Mouse (Mus musculus): ENCODE data around the gene Gm960. TPM values are rescaled to one million over a fixed set of nuclear protein-coding genes. Genes with fewer than 3 reads are reported as not detected.

Gm960 gene
- polyA plus RNA-seq, 1 experiment: 5.4 TPM

DNA sequence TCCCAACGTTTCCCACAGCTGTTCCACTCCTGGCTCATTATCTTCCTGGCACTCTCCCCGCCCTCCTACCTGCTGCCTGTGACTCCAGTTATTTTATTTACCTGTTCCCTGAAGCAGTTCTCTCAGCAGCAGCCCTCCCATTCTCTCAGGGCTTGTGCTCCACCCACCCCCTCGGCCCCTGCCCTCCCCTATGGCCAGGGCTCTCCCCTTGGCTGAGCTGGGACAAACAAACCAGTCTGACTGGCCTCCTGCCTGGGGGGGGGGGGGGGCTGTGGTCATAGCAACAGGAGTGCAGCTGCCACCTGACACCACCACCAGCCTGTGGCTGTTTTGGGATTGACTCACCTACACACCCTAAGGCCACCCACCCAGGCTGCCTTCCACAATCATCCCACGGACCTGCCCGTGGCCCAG, 20.9 kb upstream of the Gm960 start:
- DNase-seq: no peak
- Histone ChIP-seq H3K27me3 (ENCODE audit: control insufficient read depth, insufficient read depth, low read length) (no peaks in the 10 kb centered on the region), H3K27ac (ENCODE audit: insufficient read depth, low read length) (no peak overlapping the region), H3K4me1 (ENCODE audit: control insufficient read depth, insufficient read depth, low read length) (peaks cover 36% of the 10 kb centered on the region), H3K4me3 (replicated peaks; ENCODE audit: insufficient read depth, low read depth, low read length) (no peak overlapping the region)
- no peak for TF ChIP-seq CTCF (IDR thresholded peaks at IDR 0.05; ENCODE audit: borderline replicate concordance, insufficient read depth, low read depth, low read length)
- no peak for TF ChIP-seq POLR2A (IDR thresholded peaks at IDR 0.05; ENCODE audit: borderline replicate concordance, insufficient read depth, low read length)
- WGBS: 30% methylated on average over 5 of the region's 5 CpGs

DNA sequence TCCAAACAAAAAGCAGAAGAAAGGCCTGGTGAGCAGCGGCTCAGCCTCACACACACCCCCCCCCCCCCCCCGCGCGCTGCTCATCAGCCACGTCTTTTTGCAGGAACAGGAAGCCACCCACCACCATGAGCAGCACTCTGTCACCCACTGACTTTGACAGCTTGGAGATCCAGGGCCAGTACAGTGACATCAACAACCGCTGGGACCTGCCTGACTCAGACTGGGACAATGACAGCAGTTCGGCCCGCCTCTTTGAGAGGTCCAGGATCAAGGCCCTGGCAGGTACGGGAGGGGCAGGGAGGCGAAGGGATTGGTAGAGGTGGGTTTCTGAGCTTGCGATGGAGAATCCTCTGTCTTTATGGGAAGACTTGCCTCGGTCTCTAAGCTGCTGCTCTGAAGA, 20.2 kb upstream of the Gm960 start:
- Histone ChIP-seq H3K27ac (ENCODE audit: insufficient read depth, low read length) (no peak overlapping the region), H3K4me1 (ENCODE audit: control insufficient read depth, insufficient read depth, low read length) (peaks cover 41% of the 10 kb centered on the region), H3K4me3 (replicated peaks; ENCODE audit: insufficient read depth, low read depth, low read length) (no peak overlapping the region), H3K27me3 (ENCODE audit: control insufficient read depth, insufficient read depth, low read length) (no peaks in the 10 kb centered on the region)
- no peak for DNase-seq
- WGBS: 54% methylated on average over 12 of the region's 12 CpGs
- TF ChIP-seq CTCF (IDR thresholded peaks at IDR 0.05; ENCODE audit: borderline replicate concordance, insufficient read depth, low read depth, low read length): no peak

DNA sequence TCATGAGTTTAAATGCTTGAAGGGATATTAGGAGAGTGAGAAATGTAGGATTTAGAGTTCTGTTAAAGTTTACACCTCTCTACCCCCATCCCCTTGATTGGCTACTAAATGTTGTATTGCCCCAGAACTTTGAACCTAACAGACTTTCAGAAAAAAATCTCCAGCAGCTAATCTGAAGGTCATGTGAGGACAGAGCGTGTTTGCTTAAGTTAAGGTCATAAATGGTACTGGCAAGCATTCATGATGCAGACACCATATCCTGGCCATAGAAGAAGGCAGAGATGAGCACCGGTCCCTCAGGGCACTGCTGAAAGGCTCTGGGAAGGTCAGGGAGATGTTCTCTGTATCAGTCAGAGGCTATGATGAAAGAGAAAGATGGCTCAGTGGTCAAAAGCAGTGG, 18.8 kb upstream of the Gm960 start:
- H3K27ac ChIP-seq (ENCODE audit: insufficient read depth, low read length): no peak overlapping the region
- H3K27me3 ChIP-seq (ENCODE audit: control insufficient read depth, insufficient read depth, low read length): no peaks in the 10 kb centered on the region
- 100% methylated on average over 2 of the region's 2 CpGs for WGBS
- TF ChIP-seq POLR2A (IDR thresholded peaks at IDR 0.05; ENCODE audit: borderline replicate concordance, insufficient read depth, low read length) (no peak), CTCF (IDR thresholded peaks at IDR 0.05; ENCODE audit: borderline replicate concordance, insufficient read depth, low read depth, low read length) (no peak)
- DNase-seq: no peak
- H3K4me3 ChIP-seq (replicated peaks; ENCODE audit: insufficient read depth, low read depth, low read length): no peak overlapping the region
- H3K4me1 ChIP-seq (ENCODE audit: control insufficient read depth, insufficient read depth, low read length): peaks cover 41% of the 10 kb centered on the region

DNA sequence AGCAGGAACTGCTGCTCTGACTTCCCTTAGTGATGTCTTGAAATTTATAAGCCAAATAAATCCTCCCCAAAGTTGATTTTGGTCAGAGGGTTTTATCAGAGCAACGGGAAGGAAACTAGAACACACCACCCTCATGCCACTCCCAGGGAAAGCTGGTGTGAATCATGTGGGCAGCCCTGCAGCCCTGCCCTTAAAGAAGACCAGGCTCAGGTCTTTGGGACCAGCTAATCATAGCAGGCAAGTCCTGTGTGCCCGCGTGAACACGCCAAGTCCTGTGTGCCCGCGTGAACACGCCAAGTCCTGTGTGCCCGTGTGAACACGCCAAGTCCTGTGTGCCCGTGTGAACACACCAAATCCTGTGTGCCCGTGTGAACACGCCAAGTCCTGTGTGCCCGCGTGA, 18.3 kb upstream of the Gm960 start:
- no peak overlapping the region for H3K4me3 ChIP-seq (replicated peaks; ENCODE audit: insufficient read depth, low read depth, low read length)
- no peak for TF ChIP-seq POLR2A (IDR thresholded peaks at IDR 0.05; ENCODE audit: borderline replicate concordance, insufficient read depth, low read length)
- TF ChIP-seq CTCF (IDR thresholded peaks at IDR 0.05; ENCODE audit: borderline replicate concordance, insufficient read depth, low read depth, low read length): no peak
- H3K27me3 ChIP-seq (ENCODE audit: control insufficient read depth, insufficient read depth, low read length): no peaks in the 10 kb centered on the region
- no peak overlapping the region for H3K27ac ChIP-seq (ENCODE audit: insufficient read depth, low read length)
- peaks cover 41% of the 10 kb centered on the region for H3K4me1 ChIP-seq (ENCODE audit: control insufficient read depth, insufficient read depth, low read length)
- DNase-seq: no peak
- WGBS: 95% methylated on average over 14 of the region's 14 CpGs

DNA sequence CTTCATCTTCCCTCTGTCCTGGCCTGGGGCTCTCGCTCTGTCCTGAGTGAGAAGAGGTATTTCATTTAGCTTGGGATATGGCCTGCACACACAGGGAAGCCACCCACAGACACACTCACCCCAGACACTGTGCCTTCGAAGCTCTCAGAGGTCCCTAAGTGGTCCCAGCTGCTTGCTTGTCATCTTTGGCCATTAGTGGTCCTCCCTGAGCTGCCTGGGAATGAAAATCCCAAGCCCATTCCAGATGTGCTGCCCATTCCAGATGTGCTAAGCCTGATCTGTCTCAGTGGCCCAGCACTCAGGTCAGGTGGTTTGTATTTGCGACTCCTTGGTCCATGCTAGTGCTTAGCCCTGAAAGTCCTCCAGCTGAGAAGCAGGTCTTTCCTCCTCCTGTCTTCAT, 15.4 kb upstream of the Gm960 start:
- Histone ChIP-seq H3K27ac (ENCODE audit: insufficient read depth, low read length) (no peak overlapping the region), H3K27me3 (ENCODE audit: control insufficient read depth, insufficient read depth, low read length) (no peaks in the 10 kb centered on the region), H3K4me3 (replicated peaks; ENCODE audit: insufficient read depth, low read depth, low read length) (peak overlapping the region; percentile 99), H3K4me1 (ENCODE audit: control insufficient read depth, insufficient read depth, low read length) (peaks cover 21% of the 10 kb centered on the region)
- no peak for DNase-seq
- 40% methylated on average over 3 of the region's 3 CpGs for WGBS
- no peak for TF ChIP-seq POLR2A (IDR thresholded peaks at IDR 0.05; ENCODE audit: borderline replicate concordance, insufficient read depth, low read length)
- TF ChIP-seq CTCF (IDR thresholded peaks at IDR 0.05; ENCODE audit: borderline replicate concordance, insufficient read depth, low read depth, low read length): no peak

DNA sequence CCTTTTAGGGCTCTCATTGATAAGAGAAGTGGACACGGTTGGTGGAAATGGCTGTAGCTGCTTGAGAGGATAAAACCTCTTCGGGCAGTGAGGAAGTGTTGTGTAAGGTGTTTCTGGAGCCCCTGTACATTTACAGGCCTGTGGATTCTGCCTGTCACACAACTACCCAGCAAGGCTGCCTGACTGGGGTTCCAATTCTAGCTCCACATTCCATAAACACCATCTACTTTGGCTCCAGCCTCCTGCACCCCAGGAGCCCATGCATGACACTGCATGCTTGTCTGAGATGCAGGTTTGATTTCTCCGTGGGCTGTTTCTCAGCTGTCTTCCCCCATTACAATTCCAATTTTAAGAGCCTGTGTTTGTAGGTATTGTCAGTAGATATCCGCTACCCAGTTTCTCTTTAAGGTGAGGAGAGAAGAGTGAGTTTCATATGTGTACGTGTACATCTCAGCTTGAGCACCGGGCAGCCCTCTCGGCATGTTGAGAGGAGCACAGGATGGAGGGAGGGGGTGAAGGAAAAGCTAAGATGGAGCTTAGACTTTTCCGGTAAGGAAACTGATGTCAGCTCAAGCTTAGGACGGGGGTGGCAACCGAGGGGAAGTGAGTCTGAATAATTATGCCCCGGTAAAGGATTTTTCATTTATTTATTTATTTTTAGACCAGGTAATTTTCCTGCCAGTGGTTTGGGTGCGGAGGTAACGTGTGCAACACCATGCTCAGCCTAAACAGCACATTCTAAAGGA, 14.5 kb upstream of the Gm960 start:
- H3K27me3 ChIP-seq (ENCODE audit: control insufficient read depth, insufficient read depth, low read length): no peaks in the 10 kb centered on the region
- no peak for TF ChIP-seq CTCF (IDR thresholded peaks at IDR 0.05; ENCODE audit: borderline replicate concordance, insufficient read depth, low read depth, low read length)
- TF ChIP-seq POLR2A (IDR thresholded peaks at IDR 0.05; ENCODE audit: borderline replicate concordance, insufficient read depth, low read length): no peak; the same call in 1 of the 2 replicates
- H3K4me1 ChIP-seq (ENCODE audit: control insufficient read depth, insufficient read depth, low read length): peaks cover 15% of the 10 kb centered on the region
- WGBS: 8% methylated on average over 13 of the region's 13 CpGs
- peak in 1 of 2 experiments; percentile 55 for DNase-seq
- peak overlapping the region; percentile 99 for H3K4me3 ChIP-seq (replicated peaks; ENCODE audit: insufficient read depth, low read depth, low read length)
- H3K27ac ChIP-seq (ENCODE audit: insufficient read depth, low read length): peak overlapping the region; percentile 94

DNA sequence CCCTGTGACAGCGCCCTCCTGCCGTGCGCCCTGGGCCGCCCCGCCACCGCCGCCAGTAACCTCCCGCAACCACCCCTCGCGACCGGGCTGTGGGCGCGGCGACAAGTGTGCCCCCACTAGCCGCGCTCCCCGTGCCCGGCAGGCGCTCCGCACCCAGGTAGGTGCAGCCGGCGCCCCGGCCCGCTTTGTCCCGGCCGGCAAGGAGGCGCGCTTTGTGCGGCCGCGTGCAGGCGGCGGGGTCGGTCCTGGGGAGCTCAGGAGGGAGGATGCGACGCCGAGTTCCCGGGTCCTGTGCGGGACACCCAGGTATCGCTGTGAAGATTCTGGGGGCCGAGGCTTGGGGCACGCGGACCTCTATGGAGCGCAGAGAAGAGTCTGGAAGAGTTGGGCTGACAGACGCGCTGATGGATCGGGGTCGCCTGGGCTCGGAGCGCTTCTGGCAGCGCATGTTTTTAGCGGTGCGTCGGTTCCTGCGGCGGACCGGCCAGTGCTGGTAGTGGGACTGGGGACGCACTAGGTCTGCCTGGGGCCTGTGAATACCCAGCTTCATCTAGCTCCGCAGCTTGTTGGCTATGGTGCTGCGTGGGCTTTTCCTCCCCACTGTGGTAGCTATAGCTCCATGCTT, 13.8 kb upstream of the Gm960 start:
- Histone ChIP-seq H3K4me1 (ENCODE audit: control insufficient read depth, insufficient read depth, low read length) (peaks cover 15% of the 10 kb centered on the region), H3K4me3 (replicated peaks; ENCODE audit: insufficient read depth, low read depth, low read length) (peak overlapping the region; percentile 99), H3K27me3 (ENCODE audit: control insufficient read depth, insufficient read depth, low read length) (no peaks in the 10 kb centered on the region), H3K27ac (ENCODE audit: insufficient read depth, low read length) (peak overlapping the region; percentile 94)
- DNase-seq: peak; percentile 55 to 74
- under 1% methylated on average over 58 of the region's 60 CpGs for WGBS
- no peak for TF ChIP-seq CTCF (IDR thresholded peaks at IDR 0.05; ENCODE audit: borderline replicate concordance, insufficient read depth, low read depth, low read length)
- no peak for TF ChIP-seq POLR2A (IDR thresholded peaks at IDR 0.05; ENCODE audit: borderline replicate concordance, insufficient read depth, low read length)

DNA sequence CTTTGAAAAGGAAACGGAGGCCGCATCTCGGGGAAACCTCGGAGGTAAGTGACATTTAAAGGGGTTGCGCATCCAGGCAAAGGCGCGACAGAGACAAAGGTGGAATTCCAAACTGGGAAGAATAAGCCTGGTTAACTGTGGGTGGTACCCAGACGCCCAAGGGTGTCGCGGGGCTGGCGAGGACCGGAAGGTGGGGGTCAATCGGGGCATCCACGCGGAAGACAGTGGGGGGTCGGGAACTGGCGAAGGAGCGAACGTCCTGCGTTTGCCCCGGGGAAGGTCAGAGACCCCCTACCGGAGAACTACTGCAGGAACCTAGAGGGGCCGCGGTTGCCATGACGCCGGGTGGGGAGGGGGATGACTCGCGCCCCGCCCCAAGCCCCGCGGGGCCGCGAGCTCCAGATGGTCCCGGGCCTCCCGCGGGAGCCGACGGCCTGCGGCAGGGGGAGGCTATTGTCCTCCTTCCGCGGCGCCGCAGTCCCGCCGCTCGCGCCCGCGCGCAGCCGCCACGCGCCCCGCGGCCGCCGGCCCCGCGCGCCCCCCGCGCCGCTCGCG, 13.2 kb upstream of the Gm960 start:
- Histone ChIP-seq H3K27me3 (ENCODE audit: control insufficient read depth, insufficient read depth, low read length) (no peaks in the 10 kb centered on the region), H3K4me3 (replicated peaks; ENCODE audit: insufficient read depth, low read depth, low read length) (peak overlapping the region; percentile 99), H3K27ac (ENCODE audit: insufficient read depth, low read length) (peak overlapping the region; percentile 98), H3K4me1 (ENCODE audit: control insufficient read depth, insufficient read depth, low read length) (peaks cover 15% of the 10 kb centered on the region)
- peak in 1 of 2 experiments; percentile 71 for DNase-seq
- TF ChIP-seq CTCF (IDR thresholded peaks at IDR 0.05; ENCODE audit: borderline replicate concordance, insufficient read depth, low read depth, low read length) (no peak), POLR2A (IDR thresholded peaks at IDR 0.05; ENCODE audit: borderline replicate concordance, insufficient read depth, low read length) (no peak; the same call in 1 of the 2 replicates)
- 2% methylated on average over 43 of the region's 65 CpGs for WGBS

Measured in cerebellum, adult 2 months (tissue).